Mouse (Mus musculus): ENCODE results near the gene Arnt. TPM values are rescaled to one million over a fixed set of nuclear protein-coding genes. Genes with fewer than 3 reads are reported as not detected.
"Not testable (repeated sequence)": the region's sequence is repeated elsewhere in the genome, so short reads cannot be mapped to it uniquely, and the experiment has no call there.

The Arnt gene
- total RNA-seq, 1 experiment: 25.1 TPM

DNA sequence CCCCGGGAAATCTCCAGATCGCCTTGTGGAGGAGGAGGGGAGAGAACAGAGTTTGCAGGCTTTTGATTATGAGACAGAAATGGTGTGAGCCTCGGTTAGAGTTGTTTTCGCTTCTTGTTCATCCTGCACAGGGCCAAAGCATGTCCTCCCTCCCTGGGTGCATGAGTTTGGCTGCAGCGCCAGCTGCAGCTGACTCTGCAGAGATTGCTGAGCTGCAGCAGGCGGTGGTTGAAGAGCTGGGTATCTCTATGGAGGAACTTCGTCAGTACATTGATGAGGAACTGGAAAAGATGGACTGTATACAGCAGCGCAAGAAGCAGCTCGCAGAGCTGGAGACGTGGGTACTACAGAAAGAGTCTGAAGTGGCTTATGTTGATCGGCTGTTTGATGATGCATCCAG is 5.8 kb upstream of the Arnt start:
- H3K9me3 ChIP-seq (ENCODE audit: control insufficient read depth, insufficient read depth, low read depth, low read length); H3K36me3 ChIP-seq (ENCODE audit: control insufficient read depth, insufficient read depth, low read length, poor library complexity, severe bottlenecking); H3K27ac ChIP-seq (ENCODE audit: insufficient read depth, low read depth, low read length, poor library complexity, severe bottlenecking); DNase-seq (ENCODE audit: low read depth, low spot score); H3K9ac ChIP-seq (ENCODE audit: insufficient read depth, low read depth, low read length, poor library complexity, severe bottlenecking); in situ Hi-C loops (cut with MboI; ENCODE audit: low sequenced_read_pairs in 2 of 2, unreplicated experiment in 2 of 2); H3K4me1 ChIP-seq (ENCODE audit: control insufficient read depth in 2 of 2, insufficient read depth in 2 of 2, low read length in 2 of 2, poor library complexity in 1 of 2): not testable (repeated sequence)
- H3K4me3 ChIP-seq (ENCODE audit: insufficient read depth in 1 of 2, low read depth in 1 of 2, low read length in 2 of 2, poor library complexity in 1 of 2, severe bottlenecking in 1 of 2): peak overlapping the region in 1 of 2 experiments; percentile 37; a peak in 1 of 4 replicates

DNA sequence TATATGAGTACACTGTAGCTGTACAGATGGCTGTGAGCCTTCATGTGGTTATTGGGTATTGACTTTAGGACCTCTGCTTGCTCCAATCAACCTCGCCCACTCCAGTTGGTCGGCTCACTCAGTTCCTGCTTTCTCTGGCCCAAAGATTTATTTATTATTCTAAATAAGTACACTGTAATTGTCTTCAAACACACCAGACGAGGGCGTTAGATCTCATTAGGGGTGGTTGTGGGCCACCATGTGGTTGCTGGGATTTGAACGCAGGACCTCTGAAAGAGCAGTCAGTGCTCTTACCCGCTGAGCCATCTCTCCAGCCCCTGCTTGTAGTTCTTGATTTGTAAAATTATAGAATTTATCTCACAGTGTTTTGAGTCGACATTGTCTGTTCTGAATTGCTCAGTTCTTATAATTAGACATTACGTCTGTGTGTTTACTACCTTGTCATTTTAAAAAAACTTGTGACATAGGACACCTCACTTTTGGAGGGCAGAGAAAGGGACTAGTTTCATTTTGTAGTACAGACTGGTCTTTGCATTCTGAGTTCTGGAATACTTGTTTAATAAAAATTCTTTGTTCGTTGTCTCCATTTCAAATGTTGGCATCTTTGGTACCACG is 780 bp upstream of the Arnt start:
- H3K9ac ChIP-seq (ENCODE audit: insufficient read depth, low read depth, low read length, poor library complexity, severe bottlenecking): no peak overlapping the region; the same call in 1 of the 2 replicates
- TF ChIP-seq MAFK (IDR thresholded peaks at IDR 0.05; ENCODE audit: insufficient read depth, low read depth, low read length): no peak
- TF ChIP-seq ZNF384 (IDR thresholded peaks at IDR 0.05; ENCODE audit: low read depth, low read length): no peak
- no peak for TF ChIP-seq CHD2 (IDR thresholded peaks at IDR 0.05; ENCODE audit: low read depth, low read length)
- no peak for TF ChIP-seq HCFC1 (IDR thresholded peaks at IDR 0.05; ENCODE audit: borderline replicate concordance, insufficient read depth, low read length)
- no peak for TF ChIP-seq ZC3H11A (IDR thresholded peaks at IDR 0.05; ENCODE audit: borderline replicate concordance, low read depth, low read length)
- H3K36me3 ChIP-seq (ENCODE audit: control insufficient read depth, insufficient read depth, low read length, poor library complexity, severe bottlenecking): peaks cover 4% of the 10 kb centered on the region
- H3K27ac ChIP-seq (ENCODE audit: insufficient read depth, low read depth, low read length, poor library complexity, severe bottlenecking): no peak overlapping the region
- DNase-seq (ENCODE audit: low read depth, low spot score): no peak
- no peaks in the 10 kb centered on the region for H3K9me3 ChIP-seq (ENCODE audit: control insufficient read depth, insufficient read depth, low read depth, low read length)
- H3K4me1 ChIP-seq (ENCODE audit: control insufficient read depth in 2 of 2, insufficient read depth in 2 of 2, low read length in 2 of 2, poor library complexity in 1 of 2): peaks cover 0 to 4% of the 10 kb centered on the region in 2 experiments; a peak in 2 of 4 replicates
- peak overlapping the region in 1 of 2 experiments; percentile 82; a peak in 2 of 4 replicates for H3K4me3 ChIP-seq (ENCODE audit: insufficient read depth in 1 of 2, low read depth in 1 of 2, low read length in 2 of 2, poor library complexity in 1 of 2, severe bottlenecking in 1 of 2)
- in situ Hi-C loops (cut with MboI; ENCODE audit: low sequenced_read_pairs in 2 of 2, unreplicated experiment in 2 of 2): no loop called here

- DNase-seq (ENCODE audit: low read depth, low spot score): no peak
- TF ChIP-seq MAFK (IDR thresholded peaks at IDR 0.05; ENCODE audit: insufficient read depth, low read depth, low read length) (no peak), ZC3H11A (IDR thresholded peaks at IDR 0.05; ENCODE audit: borderline replicate concordance, low read depth, low read length) (no peak), CHD2 (IDR thresholded peaks at IDR 0.05; ENCODE audit: low read depth, low read length) (no peak), HCFC1 (IDR thresholded peaks at IDR 0.05; ENCODE audit: borderline replicate concordance, insufficient read depth, low read length) (no peak), ZNF384 (IDR thresholded peaks at IDR 0.05; ENCODE audit: low read depth, low read length) (no peak)
- Histone ChIP-seq H3K36me3 (ENCODE audit: control insufficient read depth, insufficient read depth, low read length, poor library complexity, severe bottlenecking) (peaks cover 4% of the 10 kb centered on the region), H3K27ac (ENCODE audit: insufficient read depth, low read depth, low read length, poor library complexity, severe bottlenecking) (no peak overlapping the region), H3K9ac (ENCODE audit: insufficient read depth, low read depth, low read length, poor library complexity, severe bottlenecking) (peak overlapping the region; percentile 64; the same call in 1 of the 2 replicates), H3K9me3 (ENCODE audit: control insufficient read depth, insufficient read depth, low read depth, low read length) (no peaks in the 10 kb centered on the region), H3K4me3 (ENCODE audit: insufficient read depth in 1 of 2, low read depth in 1 of 2, low read length in 2 of 2, poor library complexity in 1 of 2, severe bottlenecking in 1 of 2) (peak overlapping the region; percentile 82 to 85), H3K4me1 (ENCODE audit: control insufficient read depth in 2 of 2, insufficient read depth in 2 of 2, low read length in 2 of 2, poor library complexity in 1 of 2) (peaks cover 0 to 4% of the 10 kb centered on the region in 2 experiments; a peak in 2 of 4 replicates)
- in situ Hi-C loops (cut with MboI; ENCODE audit: low sequenced_read_pairs in 2 of 2, unreplicated experiment in 2 of 2): no loop called here
Observed at GRCm38 (mm10) chr3:95434983-95435370, 789 bp downstream of the Arnt start.

GRCm38 (mm10) chr3:95435561-95435960 is 1.4 kb downstream of the Arnt start:
- TF ChIP-seq ZNF384 (IDR thresholded peaks at IDR 0.05; ENCODE audit: low read depth, low read length): no peak
- TF ChIP-seq HCFC1 (IDR thresholded peaks at IDR 0.05; ENCODE audit: borderline replicate concordance, insufficient read depth, low read length): no peak
- no peak for TF ChIP-seq CHD2 (IDR thresholded peaks at IDR 0.05; ENCODE audit: low read depth, low read length)
- TF ChIP-seq MAFK (IDR thresholded peaks at IDR 0.05; ENCODE audit: insufficient read depth, low read depth, low read length): no peak
- no peak for TF ChIP-seq ZC3H11A (IDR thresholded peaks at IDR 0.05; ENCODE audit: borderline replicate concordance, low read depth, low read length)
- in situ Hi-C loops (cut with MboI; ENCODE audit: low sequenced_read_pairs in 2 of 2, unreplicated experiment in 2 of 2): no loop called here
- Histone ChIP-seq H3K27ac (ENCODE audit: insufficient read depth, low read depth, low read length, poor library complexity, severe bottlenecking) (no peak overlapping the region), H3K4me1 (ENCODE audit: control insufficient read depth in 2 of 2, insufficient read depth in 2 of 2, low read length in 2 of 2, poor library complexity in 1 of 2) (peaks cover 0 to 4% of the 10 kb centered on the region in 2 experiments; a peak in 2 of 4 replicates), H3K9me3 (ENCODE audit: control insufficient read depth, insufficient read depth, low read depth, low read length) (no peaks in the 10 kb centered on the region), H3K4me3 (ENCODE audit: insufficient read depth in 1 of 2, low read depth in 1 of 2, low read length in 2 of 2, poor library complexity in 1 of 2, severe bottlenecking in 1 of 2) (peak overlapping the region in 1 of 2 experiments; percentile 82; a peak in 2 of 4 replicates), H3K9ac (ENCODE audit: insufficient read depth, low read depth, low read length, poor library complexity, severe bottlenecking) (no peak overlapping the region), H3K36me3 (ENCODE audit: control insufficient read depth, insufficient read depth, low read length, poor library complexity, severe bottlenecking) (peaks cover 4% of the 10 kb centered on the region)
- no peak for DNase-seq (ENCODE audit: low read depth, low spot score)

DNA sequence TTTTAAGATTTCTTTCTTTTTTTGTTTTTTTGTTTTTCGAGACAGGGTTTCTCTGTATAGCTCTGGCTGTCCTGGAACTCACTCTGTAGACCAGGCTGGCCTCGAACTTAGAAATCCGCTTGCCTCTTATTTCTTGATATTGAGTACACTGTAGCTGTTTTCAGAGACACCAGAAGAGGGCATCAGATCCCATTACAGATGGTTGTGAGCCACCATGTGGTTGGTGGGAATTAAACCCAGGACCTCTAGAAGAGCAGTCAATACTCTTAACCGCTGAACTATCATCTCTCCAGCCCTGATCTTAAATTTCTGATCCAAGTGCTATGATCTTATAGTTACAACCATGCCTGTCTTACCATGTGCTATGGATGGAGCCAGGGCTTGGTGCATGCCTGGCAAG is 4.4 kb downstream of the Arnt start:
- DNase-seq (ENCODE audit: low read depth, low spot score); H3K9me3 ChIP-seq (ENCODE audit: control insufficient read depth, insufficient read depth, low read depth, low read length); H3K36me3 ChIP-seq (ENCODE audit: control insufficient read depth, insufficient read depth, low read length, poor library complexity, severe bottlenecking); H3K4me3 ChIP-seq (ENCODE audit: insufficient read depth in 1 of 2, low read depth in 1 of 2, low read length in 2 of 2, poor library complexity in 1 of 2, severe bottlenecking in 1 of 2); H3K27ac ChIP-seq (ENCODE audit: insufficient read depth, low read depth, low read length, poor library complexity, severe bottlenecking); in situ Hi-C loops (cut with MboI; ENCODE audit: low sequenced_read_pairs in 2 of 2, unreplicated experiment in 2 of 2); H3K4me1 ChIP-seq (ENCODE audit: control insufficient read depth in 2 of 2, insufficient read depth in 2 of 2, low read length in 2 of 2, poor library complexity in 1 of 2): not testable (repeated sequence)
- peak overlapping the region; percentile 54; the same call in 1 of the 2 replicates for H3K9ac ChIP-seq (ENCODE audit: insufficient read depth, low read depth, low read length, poor library complexity, severe bottlenecking)

Measured in ES-E14 (cell line).